Comparison of ENCODE assay signal across 25 mouse cellular contexts in genomic region chr11:70882905-70883430, GRCm38 (mm10). TPM values are rescaled to one million over a fixed set of nuclear protein-coding genes. Genes with fewer than 3 reads are reported as not detected.
DNase-seq lines count a peak whose midpoint lies in the region; ATAC-seq and TF ChIP-seq lines count a peak whose summit lies in the region.
"Had no signal": no experiment of that assay in that cellular context is flagged by ENCODE, and none has a peak within 500 bp of the region (broad histone marks: within the 10 kb centered on the region; RNA-seq: fewer than 3 reads in every experiment).

No protein-coding gene starts in this region.

- no peaks in the 10 kb centered on the region for H3K27me3 ChIP-seq in forebrain, postnatal 0 days (ENCODE audit: insufficient read depth, low read length)
- H3K27me3 ChIP-seq: embryonic facial prominence, embryonic 13.5 days; embryonic facial prominence, embryonic 15.5 days; forebrain, embryonic 12.5 days; Patski had no signal

- H3K36me3 ChIP-seq in ES-E14 (ENCODE audit: control insufficient read depth, insufficient read depth, low read length, poor library complexity, severe bottlenecking), result peaks cover 2% of the 10 kb centered on the region; the same call in 1 of the 2 replicates
- peaks cover 15% of the 10 kb centered on the region for H3K36me3 ChIP-seq in forebrain, postnatal 0 days (ENCODE audit: insufficient read depth)

- 96% methylated on average over 3 of the region's 3 CpGs for WGBS in forebrain, postnatal 0 days

- H3K4me3 ChIP-seq in ES-E14 (ENCODE audit: insufficient read depth in 1 of 2, low read depth in 1 of 2, low read length in 2 of 2, poor library complexity in 1 of 2, severe bottlenecking in 1 of 2), result no peak overlapping the region
- H3K4me3 ChIP-seq in forebrain, postnatal 0 days (ENCODE audit: low read depth, low read length), result no peak overlapping the region
- H3K4me3 ChIP-seq: embryonic facial prominence, embryonic 13.5 days; embryonic facial prominence, embryonic 15.5 days; erythroblast, embryonic 14.5 days; forebrain, embryonic 10.5 days; forebrain, embryonic 12.5 days had no signal

- H3K4me1 ChIP-seq in ES-E14 (ENCODE audit: control insufficient read depth in 2 of 2, insufficient read depth in 2 of 2, low read length in 2 of 2, poor library complexity in 1 of 2), result no peaks in the 10 kb centered on the region
- no peaks in the 10 kb centered on the region for H3K4me1 ChIP-seq in forebrain, postnatal 0 days (ENCODE audit: insufficient read depth)
- H3K4me1 ChIP-seq: embryonic facial prominence, embryonic 13.5 days; embryonic facial prominence, embryonic 15.5 days; forebrain, embryonic 10.5 days; forebrain, embryonic 12.5 days had no signal

- 0 out of 2 replicates have a peak, but pooled peaks have one; percentile 22 for ATAC-seq in common myeloid progenitor, adult 5-6 weeks (replicated peaks; ENCODE audit: low read depth, poor library complexity, severe bottlenecking)
- ATAC-seq in megakaryocyte progenitor cell, adult 5-6 weeks (replicated peaks; ENCODE audit: poor library complexity), result 0 out of 2 replicates have a peak, but pooled peaks have one; percentile 17
- ATAC-seq in forebrain, postnatal 0 days, result no peak
- ATAC-seq: activated CD4-positive, CD25-positive, alpha-beta regulatory T cell, adult 4 months; forebrain, embryonic 14.5 days; forebrain, embryonic 16.5 days; Patski had no signal

- H3K27ac ChIP-seq in ES-E14 (ENCODE audit: insufficient read depth, low read depth, low read length, poor library complexity, severe bottlenecking), result no peak overlapping the region
- H3K27ac ChIP-seq in forebrain, postnatal 0 days (ENCODE audit: low read depth, low read length), result no peak overlapping the region
- H3K27ac ChIP-seq: embryonic facial prominence, embryonic 13.5 days; embryonic facial prominence, embryonic 15.5 days; forebrain, embryonic 10.5 days; forebrain, embryonic 12.5 days had no signal

- no peak overlapping the region for H3K9ac ChIP-seq in ES-E14 (ENCODE audit: insufficient read depth, low read depth, low read length, poor library complexity, severe bottlenecking)
- no peak overlapping the region for H3K9ac ChIP-seq in forebrain, postnatal 0 days
- H3K9ac ChIP-seq: embryonic facial prominence, embryonic 13.5 days; embryonic facial prominence, embryonic 15.5 days; forebrain, embryonic 12.5 days had no signal

- in situ Hi-C loops in ES-E14 (cut with MboI; ENCODE audit: low sequenced_read_pairs in 2 of 2, unreplicated experiment in 2 of 2), result no loop called here

- peak; percentile 54 for DNase-seq in heart, adult 11 months
- no peak for DNase-seq in heart, postnatal 25 days (ENCODE audit: low spot score)
- DNase-seq in ES-E14 (ENCODE audit: low read depth, low spot score), result no peak
- no peak for DNase-seq in forebrain, postnatal 0 days
- DNase-seq in cerebellum, adult 8-10 months, result no peak
- no peak for DNase-seq in kidney, postnatal 10 days
- DNase-seq: adrenal gland, postnatal 10 days; adrenal gland, postnatal 25 days; cerebellum, adult 11 months; cerebellum, adult 18-20 months; cerebellum, adult 9-10 months; cerebellum, postnatal 10 days; cerebellum, postnatal 25 days; embryo, embryonic 11 days had no signal

- no peak for TF ChIP-seq CTCF in forebrain, postnatal 0 days (IDR thresholded peaks at IDR 0.05; ENCODE audit: low read depth)

- H3K4me2 ChIP-seq in forebrain, postnatal 0 days (ENCODE audit: low read depth), result no peak overlapping the region
- H3K4me2 ChIP-seq: embryonic facial prominence, embryonic 13.5 days; embryonic facial prominence, embryonic 15.5 days; forebrain, embryonic 12.5 days had no signal

- no peaks in the 10 kb centered on the region for H3K9me3 ChIP-seq in ES-E14 (ENCODE audit: control insufficient read depth, insufficient read depth, low read depth, low read length)
- no peaks in the 10 kb centered on the region for H3K9me3 ChIP-seq in forebrain, postnatal 0 days (ENCODE audit: low read length)
- H3K9me3 ChIP-seq: embryonic facial prominence, embryonic 13.5 days; embryonic facial prominence, embryonic 15.5 days; forebrain, embryonic 10.5 days; forebrain, embryonic 12.5 days had no signal

- intact Hi-C loops in heart, postnatal 25 days (cut with DNase I), result loop anchor here (5.0 kb wide), 1 partner anchor 36 kb away; no protein-coding TSS in a partner anchor

TF ChIP-seq in ES-E14, 5 proteins besides CTCF, POLR2A, EP300 and RAD21:
- no peak for TF ChIP-seq ZNF384 (IDR thresholded peaks at IDR 0.05; ENCODE audit: low read depth, low read length)
- peak; percentile 57; the same call in 1 of the 2 replicates for TF ChIP-seq MAFK (IDR thresholded peaks at IDR 0.05; ENCODE audit: insufficient read depth, low read depth, low read length)
- TF ChIP-seq HCFC1 (IDR thresholded peaks at IDR 0.05; ENCODE audit: borderline replicate concordance, insufficient read depth, low read length), result no peak
- TF ChIP-seq ZC3H11A (IDR thresholded peaks at IDR 0.05; ENCODE audit: borderline replicate concordance, low read depth, low read length), result no peak
- no peak for TF ChIP-seq CHD2 (IDR thresholded peaks at IDR 0.05; ENCODE audit: low read depth, low read length)
TF ChIP-seq in ES-E14: peak in this region for 1.

RNA-seq across cellular contexts. Expression of gene Rabep1, which starts 38.4 kb away (rescaled TPM):
- total RNA-seq in heart, postnatal 25 days (2021), result 10 to 100 TPM; 35.8 to 36.8 TPM
- total RNA-seq in ES-E14 (2012; rRNA removed), result 29.0 and 38.8 TPM in 2 replicates
- total RNA-seq in common myeloid progenitor, adult 5-6 weeks (2017), result 63.2 and 68.4 TPM in 2 replicates
- 19.5 and 28.2 TPM in 2 replicates for total RNA-seq in megakaryocyte progenitor cell, adult 5-6 weeks (2015)
- total RNA-seq in megakaryocyte progenitor cell, adult 5-6 weeks (2017), result 30.8 and 52.6 TPM in 2 replicates
- 107 and 109 TPM in 2 replicates for total RNA-seq in forebrain, postnatal 0 days (2014; rRNA removed)
- 81.5 and 103 TPM in 2 replicates for polyA plus RNA-seq in forebrain, postnatal 0 days (2015; fragmentation: Nextera tagmentation; extraction: Ambion mirVana)
